Mouse (Mus musculus): ENCODE results near the gene Prr29. TPM values are rescaled to one million over a fixed set of nuclear protein-coding genes. Genes with fewer than 3 reads are reported as not detected.

The Prr29 gene
- total RNA-seq, 1 experiment = not detected

- Histone ChIP-seq H3K9ac (ENCODE audit: insufficient read depth, low read depth, low read length, poor library complexity, severe bottlenecking) (no peak overlapping the region), H3K4me1 (ENCODE audit: control insufficient read depth in 2 of 2, insufficient read depth in 2 of 2, low read length in 2 of 2, poor library complexity in 1 of 2) (no peaks in the 10 kb centered on the region), H3K36me3 (ENCODE audit: control insufficient read depth, insufficient read depth, low read length, poor library complexity, severe bottlenecking) (no peaks in the 10 kb centered on the region), H3K9me3 (ENCODE audit: control insufficient read depth, insufficient read depth, low read depth, low read length) (no peaks in the 10 kb centered on the region), H3K4me3 (ENCODE audit: insufficient read depth in 1 of 2, low read depth in 1 of 2, low read length in 2 of 2, poor library complexity in 1 of 2, severe bottlenecking in 1 of 2) (no peak overlapping the region), H3K27ac (ENCODE audit: insufficient read depth, low read depth, low read length, poor library complexity, severe bottlenecking) (no peak overlapping the region)
- in situ Hi-C loops (cut with MboI; ENCODE audit: low sequenced_read_pairs in 2 of 2, unreplicated experiment in 2 of 2) = no loop called here
- no peak for TF ChIP-seq ZC3H11A (IDR thresholded peaks at IDR 0.05; ENCODE audit: borderline replicate concordance, low read depth, low read length)
- no peak for TF ChIP-seq CHD2 (IDR thresholded peaks at IDR 0.05; ENCODE audit: low read depth, low read length)
- TF ChIP-seq ZNF384 (IDR thresholded peaks at IDR 0.05; ENCODE audit: low read depth, low read length) = no peak
- TF ChIP-seq HCFC1 (IDR thresholded peaks at IDR 0.05; ENCODE audit: borderline replicate concordance, insufficient read depth, low read length) = no peak
- no peak for TF ChIP-seq MAFK (IDR thresholded peaks at IDR 0.05; ENCODE audit: insufficient read depth, low read depth, low read length)
- no peak for DNase-seq (ENCODE audit: low read depth, low spot score)
These were observed 14.4 kb upstream of the Prr29 start for GRCm38 (mm10) chr11:106350853-106351252.

- H3K27ac ChIP-seq (ENCODE audit: insufficient read depth, low read depth, low read length, poor library complexity, severe bottlenecking) = no peak overlapping the region
These were observed 14.0 kb upstream of the Prr29 start for GRCm38 (mm10) chr11:106351253-106351652.

DNA sequence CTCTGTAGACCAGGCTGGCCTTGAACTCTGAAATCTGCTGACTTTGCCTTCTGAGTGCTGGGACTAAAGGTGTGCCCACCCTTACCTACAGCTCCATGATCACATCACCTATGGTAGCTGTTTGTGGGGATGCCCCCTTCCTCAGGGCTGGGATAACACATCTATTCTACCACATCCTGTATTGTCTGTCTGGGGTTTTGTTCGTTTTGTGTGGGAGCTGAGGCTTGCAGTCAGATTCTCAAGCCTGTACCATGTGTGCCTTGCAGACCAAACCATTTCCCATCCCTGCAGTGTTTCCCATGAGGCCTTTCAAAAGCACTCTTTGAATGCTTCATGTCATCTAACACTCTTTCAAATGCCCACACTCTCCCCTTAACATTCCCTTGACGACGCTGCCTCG is 13.3 kb upstream of the Prr29 start:
- Histone ChIP-seq H3K9ac (ENCODE audit: insufficient read depth, low read depth, low read length, poor library complexity, severe bottlenecking) (no peak overlapping the region), H3K9me3 (ENCODE audit: control insufficient read depth, insufficient read depth, low read depth, low read length) (no peaks in the 10 kb centered on the region), H3K4me3 (ENCODE audit: insufficient read depth in 1 of 2, low read depth in 1 of 2, low read length in 2 of 2, poor library complexity in 1 of 2, severe bottlenecking in 1 of 2) (no peak overlapping the region), H3K4me1 (ENCODE audit: control insufficient read depth in 2 of 2, insufficient read depth in 2 of 2, low read length in 2 of 2, poor library complexity in 1 of 2) (no peaks in the 10 kb centered on the region), H3K27ac (ENCODE audit: insufficient read depth, low read depth, low read length, poor library complexity, severe bottlenecking) (no peak overlapping the region), H3K36me3 (ENCODE audit: control insufficient read depth, insufficient read depth, low read length, poor library complexity, severe bottlenecking) (no peaks in the 10 kb centered on the region)
- no peak for TF ChIP-seq MAFK (IDR thresholded peaks at IDR 0.05; ENCODE audit: insufficient read depth, low read depth, low read length)
- no peak for TF ChIP-seq CHD2 (IDR thresholded peaks at IDR 0.05; ENCODE audit: low read depth, low read length)
- DNase-seq (ENCODE audit: low read depth, low spot score) = no peak
- in situ Hi-C loops (cut with MboI; ENCODE audit: low sequenced_read_pairs in 2 of 2, unreplicated experiment in 2 of 2) = no loop called here

More at GRCm38 (mm10) chr11:106351253-106351652, 14.0 kb upstream of the Prr29 start:
- TF ChIP-seq HCFC1 (IDR thresholded peaks at IDR 0.05; ENCODE audit: borderline replicate concordance, insufficient read depth, low read length) (no peak), ZNF384 (IDR thresholded peaks at IDR 0.05; ENCODE audit: low read depth, low read length) (no peak), ZC3H11A (IDR thresholded peaks at IDR 0.05; ENCODE audit: borderline replicate concordance, low read depth, low read length) (no peak), MAFK (IDR thresholded peaks at IDR 0.05; ENCODE audit: insufficient read depth, low read depth, low read length) (no peak), CHD2 (IDR thresholded peaks at IDR 0.05; ENCODE audit: low read depth, low read length) (no peak)
- in situ Hi-C loops (cut with MboI; ENCODE audit: low sequenced_read_pairs in 2 of 2, unreplicated experiment in 2 of 2) = no loop called here
- Histone ChIP-seq H3K4me1 (ENCODE audit: control insufficient read depth in 2 of 2, insufficient read depth in 2 of 2, low read length in 2 of 2, poor library complexity in 1 of 2) (no peaks in the 10 kb centered on the region), H3K9me3 (ENCODE audit: control insufficient read depth, insufficient read depth, low read depth, low read length) (no peaks in the 10 kb centered on the region), H3K36me3 (ENCODE audit: control insufficient read depth, insufficient read depth, low read length, poor library complexity, severe bottlenecking) (no peaks in the 10 kb centered on the region), H3K4me3 (ENCODE audit: insufficient read depth in 1 of 2, low read depth in 1 of 2, low read length in 2 of 2, poor library complexity in 1 of 2, severe bottlenecking in 1 of 2) (no peak overlapping the region), H3K9ac (ENCODE audit: insufficient read depth, low read depth, low read length, poor library complexity, severe bottlenecking) (no peak overlapping the region)
- DNase-seq (ENCODE audit: low read depth, low spot score) = no peak

GRCm38 (mm10) chr11:106353188-106353587 is 12.1 kb upstream of the Prr29 start, which contains the start of gene Scn4a:
Gene Scn4a, minus strand, starts transcription at chr11:106353288.
- in situ Hi-C loops (cut with MboI; ENCODE audit: low sequenced_read_pairs in 2 of 2, unreplicated experiment in 2 of 2) = no loop called here
- H3K9me3 ChIP-seq (ENCODE audit: control insufficient read depth, insufficient read depth, low read depth, low read length) = no peaks in the 10 kb centered on the region
- no peak for DNase-seq (ENCODE audit: low read depth, low spot score)
- H3K9ac ChIP-seq (ENCODE audit: insufficient read depth, low read depth, low read length, poor library complexity, severe bottlenecking) = no peak within 1 kb of the TSS
- H3K4me3 ChIP-seq (ENCODE audit: insufficient read depth in 1 of 2, low read depth in 1 of 2, low read length in 2 of 2, poor library complexity in 1 of 2, severe bottlenecking in 1 of 2) = no peak within 1 kb of the TSS
- TF ChIP-seq MAFK (IDR thresholded peaks at IDR 0.05; ENCODE audit: insufficient read depth, low read depth, low read length) (no peak), ZC3H11A (IDR thresholded peaks at IDR 0.05; ENCODE audit: borderline replicate concordance, low read depth, low read length) (no peak), HCFC1 (IDR thresholded peaks at IDR 0.05; ENCODE audit: borderline replicate concordance, insufficient read depth, low read length) (no peak), CHD2 (IDR thresholded peaks at IDR 0.05; ENCODE audit: low read depth, low read length) (no peak), ZNF384 (IDR thresholded peaks at IDR 0.05; ENCODE audit: low read depth, low read length) (no peak)
- H3K4me1 ChIP-seq (ENCODE audit: control insufficient read depth in 2 of 2, insufficient read depth in 2 of 2, low read length in 2 of 2, poor library complexity in 1 of 2) = no peaks in the 10 kb centered on the region
- H3K27ac ChIP-seq (ENCODE audit: insufficient read depth, low read depth, low read length, poor library complexity, severe bottlenecking) = no peak within 1 kb of the TSS
- no peaks in the 10 kb centered on the region for H3K36me3 ChIP-seq (ENCODE audit: control insufficient read depth, insufficient read depth, low read length, poor library complexity, severe bottlenecking)

GRCm38 (mm10) chr11:106354181-106354580 is 11.1 kb upstream of the Prr29 start:
- H3K4me3 ChIP-seq (ENCODE audit: insufficient read depth in 1 of 2, low read depth in 1 of 2, low read length in 2 of 2, poor library complexity in 1 of 2, severe bottlenecking in 1 of 2) = no peak overlapping the region
- no peaks in the 10 kb centered on the region for H3K36me3 ChIP-seq (ENCODE audit: control insufficient read depth, insufficient read depth, low read length, poor library complexity, severe bottlenecking)
- DNase-seq (ENCODE audit: low read depth, low spot score) = no peak
- TF ChIP-seq ZC3H11A (IDR thresholded peaks at IDR 0.05; ENCODE audit: borderline replicate concordance, low read depth, low read length) = no peak
- TF ChIP-seq CHD2 (IDR thresholded peaks at IDR 0.05; ENCODE audit: low read depth, low read length) = no peak
- TF ChIP-seq ZNF384 (IDR thresholded peaks at IDR 0.05; ENCODE audit: low read depth, low read length) = no peak
- TF ChIP-seq MAFK (IDR thresholded peaks at IDR 0.05; ENCODE audit: insufficient read depth, low read depth, low read length) = no peak
- TF ChIP-seq HCFC1 (IDR thresholded peaks at IDR 0.05; ENCODE audit: borderline replicate concordance, insufficient read depth, low read length) = no peak
- H3K27ac ChIP-seq (ENCODE audit: insufficient read depth, low read depth, low read length, poor library complexity, severe bottlenecking) = no peak overlapping the region
- H3K4me1 ChIP-seq (ENCODE audit: control insufficient read depth in 2 of 2, insufficient read depth in 2 of 2, low read length in 2 of 2, poor library complexity in 1 of 2) = no peaks in the 10 kb centered on the region
- no peak overlapping the region for H3K9ac ChIP-seq (ENCODE audit: insufficient read depth, low read depth, low read length, poor library complexity, severe bottlenecking)
- H3K9me3 ChIP-seq (ENCODE audit: control insufficient read depth, insufficient read depth, low read depth, low read length) = no peaks in the 10 kb centered on the region
- in situ Hi-C loops (cut with MboI; ENCODE audit: low sequenced_read_pairs in 2 of 2, unreplicated experiment in 2 of 2) = no loop called here
